Mouse (Mus musculus) heart, embryonic 15.5 days (tissue): ENCODE data around the gene Cfap221. TPM values are rescaled to one million over a fixed set of nuclear protein-coding genes. Genes with fewer than 3 reads are reported as not detected.

Experiments used
- ATAC-seq: fragments of 200-750 bp; cut with Nextera tagmentation; replicated peaks from 2 replicates; pipeline ENCODE4 v1.8.0; 2017; ENCODE audit warnings: low read depth, moderate TSS enrichment; ENCODE audit not compliant: insufficient number of reproducible peaks, insufficient read depth, low FRiP score
- H3K27ac ChIP-seq: fragments of 300-500 bp; sonication (generic); 2 replicates; pipeline ENCODE4 v1.5.1; 2015; ENCODE audit warnings: mild to moderate bottlenecking, inconsistent platforms
- H3K27me3 ChIP-seq: fragments of 300-500 bp; sonication (generic); 2 replicates; pipeline ENCODE4 v1.6.1; 2015; ENCODE audit warnings: inconsistent platforms
- H3K36me3 ChIP-seq: fragments of 300-500 bp; sonication (generic); 2 replicates; pipeline ENCODE4 v1.6.1; 2015; ENCODE audit warnings: mild to moderate bottlenecking, inconsistent platforms
- H3K4me1 ChIP-seq: fragments of 300-500 bp; sonication (generic); replicated peaks from 2 replicates; pipeline ENCODE4 v1.6.1; 2015; ENCODE audit warnings: inconsistent platforms
- H3K4me2 ChIP-seq: fragments of 300-500 bp; sonication (generic); 2 replicates; pipeline ENCODE4 v1.6.1; 2015; ENCODE audit warnings: inconsistent platforms, mild to moderate bottlenecking, moderate library complexity
- H3K4me3 ChIP-seq: fragments of 300-500 bp; sonication (generic); 2 replicates; pipeline ENCODE4 v1.5.1; 2015; ENCODE audit warnings: mild to moderate bottlenecking, inconsistent platforms
- H3K9ac ChIP-seq: fragments of 300-500 bp; sonication (generic); 2 replicates; pipeline ENCODE4 v1.6.1; 2015; ENCODE audit warnings: mild to moderate bottlenecking, inconsistent platforms
- H3K9me3 ChIP-seq: fragments of 300-500 bp; sonication (generic); replicated peaks from 2 replicates; pipeline ENCODE4 v1.6.1; 2016; ENCODE audit warnings: inconsistent platforms
- WGBS: fragments of 180-500 bp; shearing (Covaris S2); methylation state at CpG from one replicate; pipeline ENCODE4 v1.1.7; 2015; ENCODE audit warnings: mixed read lengths; 5-methylcytosine and 5-hydroxymethylcytosine counted together
- polyA plus RNA-seq: library from polyadenylated mRNA; unstranded; fragments of >200 nt; fragmentation: Nextera tagmentation; extraction: Ambion mirVana; gene quantifications from 2 replicates; pipeline ENCODE4 v1.2.1, GENCODE M21; 2015

Gene Cfap221
- polyA plus RNA-seq, 1 experiment from 2014 or later = 0.08 TPM

DNA sequence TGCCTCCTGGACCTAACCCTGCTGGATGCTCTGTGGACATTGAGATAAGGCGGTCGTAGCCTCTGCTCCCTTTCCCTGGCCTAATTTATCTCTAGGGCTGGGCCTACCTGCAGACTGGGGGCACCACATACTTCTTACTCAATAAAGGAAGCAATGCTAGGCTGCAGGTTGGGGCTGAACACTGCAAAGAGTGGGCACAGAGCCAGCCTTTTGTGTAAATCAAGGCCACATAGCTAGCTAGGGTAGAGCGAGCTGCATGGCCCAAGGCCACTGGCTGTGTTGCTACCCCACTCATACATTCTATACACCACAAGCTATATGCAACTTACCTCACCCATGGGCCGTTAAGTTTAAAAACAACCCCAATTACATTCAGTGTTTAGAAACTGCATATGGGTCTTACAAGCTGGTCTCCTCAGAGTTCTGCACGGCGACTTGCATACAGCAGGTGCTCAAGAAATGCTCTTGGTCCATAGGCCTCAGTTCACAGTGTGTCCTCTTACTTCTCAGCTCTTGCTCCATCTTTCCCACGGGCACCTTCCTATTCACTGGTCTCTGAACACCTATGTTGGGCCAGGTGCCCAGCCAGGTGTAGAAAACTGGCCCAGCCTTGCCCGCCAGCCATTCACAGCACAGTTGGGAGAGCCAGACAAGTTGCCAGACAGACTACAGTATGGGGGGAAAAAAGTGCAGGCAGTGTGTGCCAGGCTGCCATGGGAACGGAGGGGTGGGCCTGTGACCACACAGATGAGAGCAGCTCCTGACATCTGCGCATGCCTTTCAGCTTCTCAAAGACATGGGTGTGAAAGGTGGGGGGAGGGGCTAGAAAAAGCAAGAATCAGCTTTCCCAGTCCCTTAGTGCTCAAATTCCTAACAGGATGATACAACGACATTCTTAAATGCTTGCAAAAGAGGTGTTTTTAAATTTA lies 97.6 kb downstream of the Cfap221 start:
- ATAC-seq = no peak
- no peaks in the 10 kb centered on the region for H3K36me3 ChIP-seq

DNA sequence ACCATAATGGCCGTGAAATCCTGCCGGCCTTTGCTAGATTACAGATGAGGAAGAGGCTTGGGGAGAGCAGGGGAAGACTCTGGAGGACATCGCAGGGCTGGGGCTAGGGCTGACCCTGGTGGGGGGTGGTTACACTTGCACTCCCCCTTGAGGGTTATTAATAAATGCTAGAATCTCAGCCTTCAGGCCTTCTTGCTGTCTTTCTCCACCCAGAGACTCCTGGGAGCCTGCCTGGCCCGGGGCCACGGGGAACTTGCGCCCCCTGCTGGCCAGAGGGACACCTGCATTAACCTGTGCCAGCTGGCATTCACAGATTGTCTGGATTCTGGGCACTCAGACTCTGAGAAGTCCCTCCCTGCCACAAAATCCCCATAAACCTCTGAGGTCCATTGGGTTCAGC lies 102.1 kb downstream of the Cfap221 start:
- H3K4me1 ChIP-seq = 0 out of 2 replicates have a peak, but pooled peaks cover 3% of the 10 kb centered on the region
- 40% methylated on average over 6 of the region's 6 CpGs for WGBS
- 0 out of 2 replicates have a peak, but pooled peaks have one; percentile 28 for ATAC-seq

More for the DNA sequence above, 97.6 kb downstream of the Cfap221 start:
- Histone ChIP-seq H3K27ac (no peak overlapping the region), H3K27me3 (no peaks in the 10 kb centered on the region), H3K9ac (no peak overlapping the region), H3K4me1 (peaks cover 11% of the 10 kb centered on the region; the same call in 1 of the 2 replicates), H3K4me2 (no peak overlapping the region), H3K9me3 (no peaks in the 10 kb centered on the region), H3K4me3 (no peak overlapping the region)
- WGBS = 71% methylated on average over 11 of the region's 11 CpGs

DNA sequence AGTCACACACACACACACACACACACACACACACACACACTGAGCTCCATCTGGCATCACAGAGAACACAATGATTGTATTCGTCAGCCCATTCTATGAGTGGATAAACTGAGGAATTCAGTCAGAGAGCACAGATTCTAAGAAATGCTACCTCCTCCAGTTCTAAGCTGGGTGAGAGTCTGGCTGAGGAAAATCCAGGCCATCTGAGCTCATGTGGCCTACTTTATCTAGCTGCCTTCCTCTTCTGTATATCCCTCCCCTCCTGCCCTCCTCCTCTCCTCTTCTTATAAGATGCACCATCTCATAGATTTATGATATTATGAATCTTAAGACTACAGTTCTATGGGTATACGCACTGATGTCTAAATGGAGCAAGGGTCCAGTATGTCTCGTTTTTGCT lies 103.4 kb downstream of the Cfap221 start:
- Histone ChIP-seq H3K27ac (no peak overlapping the region), H3K27me3 (no peaks in the 10 kb centered on the region), H3K36me3 (no peaks in the 10 kb centered on the region), H3K4me3 (no peak overlapping the region), H3K4me2 (no peak overlapping the region), H3K9me3 (no peaks in the 10 kb centered on the region), H3K4me1 (0 out of 2 replicates have a peak, but pooled peaks cover 3% of the 10 kb centered on the region), H3K9ac (no peak overlapping the region)
- ATAC-seq = no peak
- WGBS = 78% methylated on average over 3 of the region's 3 CpGs

More for the DNA sequence above, 102.1 kb downstream of the Cfap221 start:
- Histone ChIP-seq H3K4me2 (no peak overlapping the region), H3K27me3 (no peaks in the 10 kb centered on the region), H3K36me3 (no peaks in the 10 kb centered on the region), H3K9ac (no peak overlapping the region), H3K27ac (no peak overlapping the region), H3K4me3 (no peak overlapping the region), H3K9me3 (no peaks in the 10 kb centered on the region)

DNA sequence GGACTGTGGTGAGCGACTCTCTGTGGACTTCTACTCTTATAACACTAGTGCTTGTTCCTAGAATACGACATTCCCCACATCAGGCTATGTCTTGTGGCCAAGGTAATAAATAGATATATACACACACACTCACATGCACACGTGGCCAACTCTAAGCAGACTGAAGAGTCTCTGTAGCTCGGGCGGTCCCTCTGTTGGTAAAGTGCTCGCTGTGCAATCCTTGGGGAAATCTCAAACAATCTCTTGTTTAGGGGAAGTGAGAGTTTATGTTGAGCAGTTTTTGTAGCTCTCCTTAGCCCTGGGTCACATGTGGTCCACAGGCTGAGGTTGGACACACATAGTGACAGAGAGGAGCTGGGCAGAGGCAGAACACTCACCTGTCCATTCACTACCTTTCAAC lies 104.1 kb downstream of the Cfap221 start:
- Histone ChIP-seq H3K4me2 (no peak overlapping the region), H3K9me3 (no peaks in the 10 kb centered on the region), H3K9ac (no peak overlapping the region), H3K27ac (no peak overlapping the region), H3K36me3 (no peaks in the 10 kb centered on the region), H3K27me3 (no peaks in the 10 kb centered on the region), H3K4me1 (0 out of 2 replicates have a peak, but pooled peaks cover 3% of the 10 kb centered on the region), H3K4me3 (no peak overlapping the region)
- 73% methylated on average over 6 of the region's 6 CpGs for WGBS
- ATAC-seq = no peak

DNA sequence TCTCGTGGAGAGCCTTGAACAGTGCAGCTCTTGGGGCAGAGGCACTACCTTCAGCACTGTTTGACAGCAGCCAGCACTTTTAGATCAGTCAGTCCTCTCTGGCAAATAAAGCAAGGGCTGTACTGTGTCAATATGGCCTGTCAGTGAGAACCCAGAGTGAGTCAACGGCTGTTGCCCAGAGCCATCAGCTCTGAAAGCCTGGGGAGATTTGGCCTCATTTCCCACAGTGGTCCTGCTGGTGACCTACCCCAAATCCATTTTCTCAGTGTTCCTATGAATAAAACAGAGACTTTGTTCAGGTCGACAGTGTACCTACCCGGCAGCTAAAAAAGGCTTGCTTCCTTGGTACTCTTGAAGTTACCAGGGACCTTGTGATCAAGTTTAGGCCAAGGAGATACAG lies 105.2 kb downstream of the Cfap221 start:
- Histone ChIP-seq H3K4me1 (0 out of 2 replicates have a peak, but pooled peaks cover 3% of the 10 kb centered on the region), H3K27ac (no peak overlapping the region), H3K9me3 (no peaks in the 10 kb centered on the region), H3K27me3 (no peaks in the 10 kb centered on the region), H3K9ac (no peak overlapping the region), H3K36me3 (no peaks in the 10 kb centered on the region), H3K4me2 (no peak overlapping the region), H3K4me3 (no peak overlapping the region)
- no peak for ATAC-seq
- 68% methylated on average over 4 of the region's 4 CpGs for WGBS

DNA sequence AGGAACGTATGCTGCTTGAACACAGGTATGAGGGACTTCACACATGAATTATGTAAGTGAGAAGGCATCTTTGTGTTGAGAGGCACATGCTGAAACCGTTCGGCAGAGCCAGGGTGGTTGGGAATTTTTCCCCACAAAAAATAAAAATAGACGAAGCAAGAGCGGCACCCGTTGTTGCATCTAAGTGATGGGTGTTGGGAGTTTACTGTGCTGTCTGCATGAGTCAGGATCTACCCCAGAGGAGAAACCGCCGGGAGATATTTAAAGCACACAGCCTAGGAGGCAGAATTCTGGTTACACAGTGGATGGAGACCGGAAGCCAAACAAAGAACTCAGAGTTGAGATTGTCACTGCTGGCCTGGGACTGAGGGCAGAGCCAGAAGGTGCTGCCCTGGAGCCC lies 105.9 kb downstream of the Cfap221 start:
- H3K36me3 ChIP-seq = no peaks in the 10 kb centered on the region
- H3K4me2 ChIP-seq = no peak overlapping the region
- H3K9ac ChIP-seq = no peak overlapping the region
- no peak for ATAC-seq
- no peak overlapping the region for H3K27ac ChIP-seq
- no peak overlapping the region for H3K4me3 ChIP-seq
- peaks cover 9% of the 10 kb centered on the region; the same call in 1 of the 2 replicates for H3K4me1 ChIP-seq
- H3K27me3 ChIP-seq = no peaks in the 10 kb centered on the region
- H3K9me3 ChIP-seq = no peaks in the 10 kb centered on the region
- 68% methylated on average over 9 of the region's 9 CpGs for WGBS

DNA sequence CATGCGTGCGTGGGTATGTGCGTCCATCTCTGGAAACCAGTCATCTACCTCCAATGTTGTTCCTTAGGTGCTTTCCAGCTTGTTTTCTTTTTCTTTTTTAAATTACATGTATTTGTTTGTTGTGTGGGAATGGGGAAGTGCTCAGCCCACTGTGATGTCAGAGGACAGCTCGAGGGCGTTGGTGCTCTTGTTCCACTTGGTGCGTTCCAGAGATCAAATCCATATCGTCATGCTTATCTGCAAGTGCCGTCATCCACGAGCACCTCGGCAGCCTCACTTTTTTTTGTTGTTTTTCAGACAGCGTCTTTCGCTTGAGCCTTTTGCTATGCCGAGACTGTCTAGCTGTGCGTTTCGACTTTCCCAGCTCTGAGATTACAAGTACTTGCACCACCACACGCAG lies 107.7 kb downstream of the Cfap221 start:
- Histone ChIP-seq H3K9ac (no peak overlapping the region), H3K27me3 (no peaks in the 10 kb centered on the region), H3K27ac (no peak overlapping the region), H3K36me3 (no peaks in the 10 kb centered on the region), H3K4me2 (no peak overlapping the region), H3K9me3 (no peaks in the 10 kb centered on the region), H3K4me3 (no peak overlapping the region), H3K4me1 (peaks cover 8% of the 10 kb centered on the region; the same call in 1 of the 2 replicates)
- WGBS = 58% methylated on average over 16 of the region's 16 CpGs
- ATAC-seq = no peak

DNA sequence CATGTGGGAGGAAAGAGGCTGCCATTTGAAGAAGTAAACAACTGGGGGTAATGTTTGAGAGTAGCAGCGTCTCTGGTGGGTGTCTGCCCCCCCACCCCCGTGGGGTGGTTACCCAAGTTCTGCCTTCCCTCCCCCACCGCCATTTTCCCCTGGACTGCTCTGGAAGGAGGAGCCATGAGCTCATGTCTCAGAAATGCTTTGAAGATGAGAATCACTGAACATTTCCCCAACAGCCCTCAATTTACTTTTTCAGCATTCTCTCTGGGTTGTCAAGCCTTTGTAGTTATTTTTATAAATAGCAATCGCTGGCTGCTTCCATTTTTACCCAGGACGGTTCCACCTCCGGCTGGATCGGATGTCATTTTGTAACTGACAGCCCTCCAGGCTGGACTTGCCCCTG lies 110.7 kb downstream of the Cfap221 start:
- 35% methylated on average over 7 of the region's 7 CpGs for WGBS
- Histone ChIP-seq H3K9ac (no peak overlapping the region), H3K27ac (no peak overlapping the region), H3K27me3 (no peaks in the 10 kb centered on the region), H3K36me3 (no peaks in the 10 kb centered on the region), H3K9me3 (no peaks in the 10 kb centered on the region), H3K4me2 (peak overlapping the region; percentile 16), H3K4me3 (no peak overlapping the region), H3K4me1 (peaks cover 8% of the 10 kb centered on the region; the same call in 1 of the 2 replicates)
- ATAC-seq = no peak

DNA sequence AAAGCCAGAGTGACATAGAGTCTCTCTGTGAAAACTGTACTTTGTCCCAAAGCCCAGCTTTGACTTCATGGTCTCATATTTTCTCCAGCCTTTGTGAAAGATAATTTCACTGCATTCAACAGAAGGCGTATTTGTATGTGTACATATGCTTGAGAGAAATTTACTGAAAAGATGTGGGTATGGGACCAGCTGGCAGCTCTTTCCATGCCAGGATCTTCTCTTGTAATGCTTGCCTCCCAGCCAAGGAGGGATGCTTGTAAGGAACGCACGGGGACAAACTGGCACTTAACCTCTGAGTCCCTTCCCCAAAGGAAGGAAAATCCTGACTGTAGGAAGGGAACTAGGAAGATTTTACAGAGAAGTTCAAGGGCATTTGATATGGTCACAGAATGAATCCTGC lies 112.8 kb downstream of the Cfap221 start:
- no peaks in the 10 kb centered on the region for H3K36me3 ChIP-seq
- H3K27ac ChIP-seq = no peak overlapping the region
- no peak overlapping the region for H3K4me2 ChIP-seq
- no peaks in the 10 kb centered on the region for H3K27me3 ChIP-seq
- H3K4me3 ChIP-seq = no peak overlapping the region
- no peak overlapping the region for H3K9ac ChIP-seq
- no peak for ATAC-seq
- 78% methylated on average over 3 of the region's 3 CpGs for WGBS
- no peaks in the 10 kb centered on the region for H3K9me3 ChIP-seq
- H3K4me1 ChIP-seq = peaks cover 8% of the 10 kb centered on the region; the same call in 1 of the 2 replicates

DNA sequence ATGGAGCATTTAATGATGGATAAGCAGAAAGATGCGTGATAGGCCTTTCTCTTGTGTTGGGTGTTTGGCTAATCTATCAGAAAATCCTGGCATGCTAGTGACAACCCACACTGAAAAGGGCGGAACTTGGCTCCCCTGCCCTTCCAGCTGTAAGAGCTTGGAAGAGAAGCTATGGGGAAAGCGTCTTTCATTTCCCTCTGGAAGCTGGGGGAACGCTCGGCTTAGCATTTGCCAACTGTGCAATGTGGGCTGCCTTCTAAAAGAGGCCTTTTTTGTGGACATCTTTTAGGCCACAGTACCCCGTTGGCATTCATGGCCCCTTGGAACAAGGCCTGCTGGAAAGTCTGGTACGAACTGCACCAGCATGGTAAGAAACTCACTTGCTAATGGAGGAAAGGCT lies 118.1 kb downstream of the Cfap221 start:
- ATAC-seq = no peak

DNA sequence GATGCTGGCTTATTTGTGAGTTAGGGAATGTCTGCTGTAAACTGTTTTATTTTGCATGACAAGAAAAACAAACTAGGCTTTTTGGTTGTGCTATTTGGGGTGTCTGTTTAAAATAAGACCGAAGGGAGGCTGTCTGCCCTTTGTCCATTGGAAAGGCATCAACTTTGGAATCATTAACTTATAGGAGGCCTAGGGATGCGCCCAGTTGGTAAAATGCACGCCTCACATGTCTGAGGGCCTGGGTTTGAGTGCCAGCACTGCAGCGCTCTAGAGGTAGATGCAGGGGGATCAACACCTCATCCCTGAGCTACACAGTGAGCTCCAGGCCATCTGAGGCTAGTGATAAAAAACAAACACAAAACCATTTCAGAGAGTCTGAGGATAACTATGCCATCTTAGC lies 119.6 kb downstream of the Cfap221 start:
- Histone ChIP-seq H3K27me3 (no peaks in the 10 kb centered on the region), H3K4me2 (no peak overlapping the region), H3K27ac (no peak overlapping the region), H3K9me3 (no peaks in the 10 kb centered on the region; the same call in 1 of the 2 replicates), H3K4me3 (no peak overlapping the region), H3K9ac (no peak overlapping the region), H3K4me1 (no peaks in the 10 kb centered on the region), H3K36me3 (no peaks in the 10 kb centered on the region)
- ATAC-seq = no peak
- 83% methylated on average over 4 of the region's 4 CpGs for WGBS

More for the DNA sequence above, 118.1 kb downstream of the Cfap221 start:
- H3K9ac ChIP-seq = no peak overlapping the region
- H3K36me3 ChIP-seq = no peaks in the 10 kb centered on the region
- H3K27ac ChIP-seq = no peak overlapping the region
- 74% methylated on average over 7 of the region's 7 CpGs for WGBS
- no peak overlapping the region for H3K4me2 ChIP-seq
- H3K4me3 ChIP-seq = no peak overlapping the region
- no peaks in the 10 kb centered on the region for H3K27me3 ChIP-seq
- H3K9me3 ChIP-seq = no peaks in the 10 kb centered on the region
- no peaks in the 10 kb centered on the region for H3K4me1 ChIP-seq
